Mouse (Mus musculus): ENCODE data around the gene Slc7a1. TPM values are rescaled to one million over a fixed set of nuclear protein-coding genes. Genes with fewer than 3 reads are reported as not detected.
A peak's percentile ranks its signal among the peaks of the same experiment; 100 is the strongest.

The Slc7a1 gene
- total and polyA plus RNA-seq, 3 experiments = 20.5 to 78.3 (median 69.5) TPM

DNA sequence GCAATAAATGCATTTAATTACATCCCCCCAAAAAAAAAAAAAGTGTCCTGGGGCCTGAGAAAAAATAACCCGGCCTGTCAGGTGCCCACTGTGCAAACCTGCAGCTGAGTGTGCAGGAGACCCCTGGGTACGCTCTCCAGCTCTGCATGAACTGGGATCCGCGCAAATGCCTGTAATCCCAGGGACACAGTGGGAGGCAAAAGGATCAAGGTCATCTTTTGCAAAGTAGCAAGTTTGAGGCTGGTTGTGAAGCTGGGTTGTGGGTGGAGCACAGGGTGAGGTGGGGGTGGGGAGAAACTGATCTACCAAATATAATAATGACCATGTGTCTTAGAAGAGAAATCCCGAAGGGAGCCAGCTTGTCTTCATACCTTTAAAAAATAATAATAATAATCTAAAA lies 1.8 kb downstream of the Slc7a1 start:
- Histone ChIP-seq H3K4me1 (ENCODE audit: control insufficient read depth in 1 of 2, insufficient read depth in 2 of 2) (peaks cover 14 to 42% of the 10 kb centered on the region in 2 experiments), H3K4me3 (replicated peaks in 1 of 3; ENCODE audit: low read depth in 2 of 3, low read length in 2 of 3, poor library complexity in 1 of 3) (peak overlapping the region; percentile 69 to 99 (median 98)), H3K4me2 (ENCODE audit: insufficient read depth, low read depth, poor library complexity, severe bottlenecking) (peak overlapping the region; percentile 94), H3K27me3 (replicated peaks) (no peaks in the 10 kb centered on the region), H3K79me2 (replicated peaks; ENCODE audit: control insufficient read depth, extremely low read depth, insufficient read depth, poor library complexity, severe bottlenecking) (peaks cover 62% of the 10 kb centered on the region), H3K27ac (ENCODE audit: insufficient read depth, low read depth) (no peak overlapping the region), H3K9me3 (replicated peaks; ENCODE audit: low read length) (no peaks in the 10 kb centered on the region), H3K9ac (ENCODE audit: insufficient read depth, low read depth) (peak overlapping the region; percentile 98), H3K36me3 (replicated peaks in 1 of 2; ENCODE audit: control insufficient read depth in 1 of 2, insufficient read depth in 1 of 2, low read length in 1 of 2) (peaks cover 33 to 48% of the 10 kb centered on the region in 2 experiments)
- DNase-seq (ENCODE audit: extremely low read depth) = no peak
- dilution Hi-C loops (cut with MboI; ENCODE audit: extremely low pct_ligation_motif_present, extremely low pct_unique_long_range_greater_than_20kb, low sequenced_read_pairs) (no loop called here), in situ Hi-C loops (cut with MboI; ENCODE audit: low pct_ligation_motif_present, low pct_unique_long_range_greater_than_20kb, low sequenced_read_pairs) (no loop called here)
- TF ChIP-seq GABPA (IDR thresholded peaks at IDR 0.05; ENCODE audit: insufficient replicate concordance, low read depth, low read length) (no peak), SIN3A (IDR thresholded peaks at IDR 0.05; ENCODE audit: low read length) (no peak), CHD2 (IDR thresholded peaks at IDR 0.05; ENCODE audit: low read length) (no peak), ELF1 (IDR thresholded peaks at IDR 0.05; ENCODE audit: low read depth, low read length) (no peak), MAFK (IDR thresholded peaks at IDR 0.05; ENCODE audit: insufficient replicate concordance, low read length) (no peak), NRF1 (IDR thresholded peaks at IDR 0.05; ENCODE audit: low read depth, low read length) (no peak), MYC (IDR thresholded peaks at IDR 0.05; ENCODE audit: low read depth, low read length) (no peak), CHD1 (IDR thresholded peaks at IDR 0.05; ENCODE audit: low read depth, low read length) (no peak), E2F4 (IDR thresholded peaks at IDR 0.05; ENCODE audit: insufficient replicate concordance, low read depth, low read length) (no peak)

DNA sequence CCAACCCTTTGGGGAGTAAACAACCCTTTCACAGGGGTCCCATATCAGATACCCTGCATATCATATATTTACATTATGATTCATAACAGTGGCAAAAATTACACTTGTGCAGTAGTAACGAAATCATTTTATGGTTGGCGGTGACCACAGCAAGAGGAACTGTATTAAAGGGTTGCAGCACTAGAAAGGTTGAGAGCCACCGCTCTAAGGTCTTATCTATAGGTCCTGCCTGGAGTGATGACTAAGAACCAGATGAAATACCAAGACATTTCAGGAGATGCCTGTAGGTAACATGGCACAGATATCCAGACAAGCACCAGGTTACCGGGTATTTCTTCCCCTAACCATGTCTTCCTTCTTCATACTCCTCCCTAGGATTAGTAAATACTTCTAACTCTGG lies 2.3 kb downstream of the Slc7a1 start:
- H3K27me3 ChIP-seq (replicated peaks) = no peaks in the 10 kb centered on the region
- H3K9me3 ChIP-seq (replicated peaks; ENCODE audit: low read length) = no peaks in the 10 kb centered on the region
- H3K4me3 ChIP-seq (replicated peaks in 1 of 3; ENCODE audit: low read depth in 2 of 3, low read length in 2 of 3, poor library complexity in 1 of 3) = peak overlapping the region; percentile 69 to 99 (median 98)
- dilution Hi-C loops (cut with MboI; ENCODE audit: extremely low pct_ligation_motif_present, extremely low pct_unique_long_range_greater_than_20kb, low sequenced_read_pairs) = no loop called here
- no peak overlapping the region for H3K27ac ChIP-seq (ENCODE audit: insufficient read depth, low read depth)
- peaks cover 66% of the 10 kb centered on the region for H3K79me2 ChIP-seq (replicated peaks; ENCODE audit: control insufficient read depth, extremely low read depth, insufficient read depth, poor library complexity, severe bottlenecking)
- peaks cover 14 to 47% of the 10 kb centered on the region in 2 experiments for H3K4me1 ChIP-seq (ENCODE audit: control insufficient read depth in 1 of 2, insufficient read depth in 2 of 2)
- TF ChIP-seq MYC (IDR thresholded peaks at IDR 0.05; ENCODE audit: low read depth, low read length) (0 out of 2 replicates have a peak, but pooled peaks have one; percentile 11), IRF4 (IDR thresholded peaks at IDR 0.05; ENCODE audit: low read depth, low read length) (peak; percentile 57; the same call in 1 of the 2 replicates), NELFE (IDR thresholded peaks at IDR 0.05; ENCODE audit: low read depth, low read length) (no peak), EP300 (IDR thresholded peaks at IDR 0.05; ENCODE audit: low read length) (peak; percentile 50)
- peaks cover 38 to 52% of the 10 kb centered on the region in 2 experiments for H3K36me3 ChIP-seq (replicated peaks in 1 of 2; ENCODE audit: control insufficient read depth in 1 of 2, insufficient read depth in 1 of 2, low read length in 1 of 2)
- in situ Hi-C loops (cut with MboI; ENCODE audit: low pct_ligation_motif_present, low pct_unique_long_range_greater_than_20kb, low sequenced_read_pairs) = no loop called here
- DNase-seq (ENCODE audit: extremely low read depth) = no peak
- H3K9ac ChIP-seq (ENCODE audit: insufficient read depth, low read depth) = peak overlapping the region; percentile 98
- peak overlapping the region; percentile 94 for H3K4me2 ChIP-seq (ENCODE audit: insufficient read depth, low read depth, poor library complexity, severe bottlenecking)

DNA sequence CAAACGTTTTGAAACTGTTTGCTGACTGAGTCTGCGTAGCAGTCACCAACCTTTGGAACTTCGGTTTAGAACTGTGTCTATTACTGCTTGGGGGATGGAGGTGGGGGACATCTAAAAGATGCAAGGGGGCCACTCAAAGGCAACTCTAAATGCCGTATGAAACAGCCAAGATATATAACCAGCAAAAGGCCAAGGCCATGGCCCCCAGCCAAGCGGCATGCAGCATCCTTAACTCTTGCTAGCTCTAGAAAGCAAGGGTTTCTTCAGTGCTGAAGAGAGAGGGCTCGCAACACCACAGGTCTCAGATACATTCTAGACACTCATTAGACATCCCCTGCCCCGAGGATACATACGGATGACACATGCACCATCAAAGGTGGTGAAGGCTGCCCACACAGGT lies 6.4 kb downstream of the Slc7a1 start:
- H3K79me2 ChIP-seq (replicated peaks; ENCODE audit: control insufficient read depth, extremely low read depth, insufficient read depth, poor library complexity, severe bottlenecking) = peaks cover 90% of the 10 kb centered on the region
- dilution Hi-C loops (cut with MboI; ENCODE audit: extremely low pct_ligation_motif_present, extremely low pct_unique_long_range_greater_than_20kb, low sequenced_read_pairs) (no loop called here), in situ Hi-C loops (cut with MboI; ENCODE audit: low pct_ligation_motif_present, low pct_unique_long_range_greater_than_20kb, low sequenced_read_pairs) (no loop called here)
- H3K27ac ChIP-seq (ENCODE audit: insufficient read depth, low read depth) = no peak overlapping the region
- no peaks in the 10 kb centered on the region for H3K9me3 ChIP-seq (replicated peaks; ENCODE audit: low read length)
- H3K4me3 ChIP-seq (replicated peaks in 1 of 3; ENCODE audit: low read depth in 2 of 3, low read length in 2 of 3, poor library complexity in 1 of 3) = no peak overlapping the region
- no peak overlapping the region for H3K4me2 ChIP-seq (ENCODE audit: insufficient read depth, low read depth, poor library complexity, severe bottlenecking)
- no peaks in the 10 kb centered on the region for H3K27me3 ChIP-seq (replicated peaks)
- H3K36me3 ChIP-seq (replicated peaks in 1 of 2; ENCODE audit: control insufficient read depth in 1 of 2, insufficient read depth in 1 of 2, low read length in 1 of 2) = peaks cover 42 to 78% of the 10 kb centered on the region in 2 experiments
- TF ChIP-seq ZMIZ1 (IDR thresholded peaks at IDR 0.05; ENCODE audit: low read depth, low read length) (no peak), MYC (IDR thresholded peaks at IDR 0.05; ENCODE audit: low read depth, low read length) (no peak), PAX5 (IDR thresholded peaks at IDR 0.05; ENCODE audit: low read length) (no peak), NELFE (IDR thresholded peaks at IDR 0.05; ENCODE audit: low read depth, low read length) (no peak), ZC3H11A (IDR thresholded peaks at IDR 0.05; ENCODE audit: low read depth, low read length) (no peak), USF2 (conservative IDR thresholded peaks at IDR 0.05; ENCODE audit: low read depth, low read length) (no peak), CTCF (conservative IDR thresholded peaks at IDR 0.05 in 1 of 2, IDR thresholded peaks at IDR 0.05 in 1 of 2; ENCODE audit: low read depth in 2 of 2, low read length in 2 of 2) (no peak), GABPA (IDR thresholded peaks at IDR 0.05; ENCODE audit: insufficient replicate concordance, low read depth, low read length) (no peak), E2F4 (IDR thresholded peaks at IDR 0.05; ENCODE audit: insufficient replicate concordance, low read depth, low read length) (no peak), ETS1 (conservative IDR thresholded peaks at IDR 0.05; ENCODE audit: low read depth, low read length) (no peak)
- no peak for DNase-seq (ENCODE audit: extremely low read depth)
- no peak overlapping the region for H3K9ac ChIP-seq (ENCODE audit: insufficient read depth, low read depth)
- H3K4me1 ChIP-seq (ENCODE audit: control insufficient read depth in 1 of 2, insufficient read depth in 2 of 2) = peaks cover 20 to 85% of the 10 kb centered on the region in 2 experiments
